Mouse (Mus musculus) hindbrain, postnatal 0 days (tissue): ENCODE measurements around the gene Rsu1. TPM values are rescaled to one million over a fixed set of nuclear protein-coding genes. Genes with fewer than 3 reads are reported as not detected.

Experiments used
- ATAC-seq: fragments of 200-750 bp; cut with Nextera tagmentation; 2 replicates; pipeline ENCODE4 v1.8.0; 2017; ENCODE audit warnings: mild to moderate bottlenecking, moderate TSS enrichment, moderate library complexity
- DNase-seq: peaks from one replicate; pipeline ENCODE4 v3.0.0-alpha.2; 2015; ENCODE audit warnings: low spot score
- H3K27ac ChIP-seq: fragments of 300-500 bp; sonication (generic); 2 replicates; pipeline ENCODE4 v1.5.1; 2014; ENCODE audit warnings: mild to moderate bottlenecking
- H3K27me3 ChIP-seq: fragments of 300-500 bp; sonication (generic); 2 replicates; pipeline ENCODE4 v1.6.1; 2014; ENCODE audit warnings: low read length, mixed read lengths; ENCODE audit not compliant: insufficient read depth
- H3K36me3 ChIP-seq: fragments of 300-500 bp; sonication (generic); 2 replicates; pipeline ENCODE4 v1.6.1; 2014; ENCODE audit warnings: low read length, mixed read lengths; ENCODE audit not compliant: insufficient read depth
- H3K4me1 ChIP-seq: fragments of 300-500 bp; sonication (generic); 2 replicates; pipeline ENCODE4 v1.6.1; 2014; ENCODE audit warnings: antibody characterized with exemption, low read length, mixed read lengths; ENCODE audit not compliant: insufficient read depth
- H3K4me2 ChIP-seq: fragments of 300-500 bp; sonication (generic); 2 replicates; pipeline ENCODE4 v1.6.1; 2014; ENCODE audit warnings: low read depth, mild to moderate bottlenecking, low read length, moderate library complexity, mixed read lengths
- H3K4me3 ChIP-seq: fragments of 300-500 bp; sonication (generic); 2 replicates; pipeline ENCODE4 v1.5.1; 2014; ENCODE audit warnings: low read length
- H3K9ac ChIP-seq: fragments of 300-500 bp; sonication (generic); replicated peaks from 2 replicates; pipeline ENCODE4 v1.6.1; 2014; ENCODE audit warnings: mild to moderate bottlenecking, low read length, moderate library complexity, mixed read lengths
- H3K9me3 ChIP-seq: fragments of 300-500 bp; sonication (generic); 2 replicates; pipeline ENCODE4 v1.6.1; 2016; ENCODE audit warnings: low read length, mixed read lengths
- CTCF ChIP-seq: IDR thresholded peaks from 2 replicates; pipeline ENCODE4 v1.5.1; 2016; ENCODE audit warnings: antibody characterized with exemption, control low read depth, low read depth
- WGBS: fragments of 180-500 bp; shearing (Covaris S2); extraction: QIAGEN DNeasy Blood & Tissue Kit; methylation state at CpG from one replicate; pipeline ENCODE4 v1.1.7; 2014; 5-methylcytosine and 5-hydroxymethylcytosine counted together
- polyA plus RNA-seq: library from polyadenylated mRNA; unstranded; fragments of >200 nt; fragmentation: Nextera tagmentation; extraction: Ambion mirVana; gene quantifications from 2 replicates; pipeline ENCODE4 v1.2.1, GENCODE M21; 2015
- total RNA-seq: library from RNA; depleted of rRNA; stranded (reverse); fragments of >200 nt; gene quantifications from 2 replicates; pipeline ENCODE4 v1.2.3, GENCODE M21; 2014

Gene Rsu1
- total and polyA plus RNA-seq, 2 experiments from 2014 or later: 95.7 to 98.6 TPM

GRCm38 (mm10) chr2:13206825-13207224, 64.4 kb downstream of the Rsu1 start:
- 90% methylated on average over 2 of the region's 2 CpGs for WGBS
- TF ChIP-seq CTCF: no peak
- H3K27me3 ChIP-seq: no peaks in the 10 kb centered on the region
- H3K4me3 ChIP-seq: no peak overlapping the region
- H3K9ac ChIP-seq: no peak overlapping the region
- no peaks in the 10 kb centered on the region for H3K4me1 ChIP-seq
- H3K27ac ChIP-seq: no peak overlapping the region
- H3K9me3 ChIP-seq: no peaks in the 10 kb centered on the region
- no peak for DNase-seq
- H3K4me2 ChIP-seq: no peak overlapping the region
- no peak for ATAC-seq
- H3K36me3 ChIP-seq: no peaks in the 10 kb centered on the region

GRCm38 (mm10) chr2:13206367-13206766, 64.8 kb downstream of the Rsu1 start:
- WGBS: 69% methylated on average over 8 of the region's 8 CpGs
- TF ChIP-seq CTCF: no peak

DNA sequence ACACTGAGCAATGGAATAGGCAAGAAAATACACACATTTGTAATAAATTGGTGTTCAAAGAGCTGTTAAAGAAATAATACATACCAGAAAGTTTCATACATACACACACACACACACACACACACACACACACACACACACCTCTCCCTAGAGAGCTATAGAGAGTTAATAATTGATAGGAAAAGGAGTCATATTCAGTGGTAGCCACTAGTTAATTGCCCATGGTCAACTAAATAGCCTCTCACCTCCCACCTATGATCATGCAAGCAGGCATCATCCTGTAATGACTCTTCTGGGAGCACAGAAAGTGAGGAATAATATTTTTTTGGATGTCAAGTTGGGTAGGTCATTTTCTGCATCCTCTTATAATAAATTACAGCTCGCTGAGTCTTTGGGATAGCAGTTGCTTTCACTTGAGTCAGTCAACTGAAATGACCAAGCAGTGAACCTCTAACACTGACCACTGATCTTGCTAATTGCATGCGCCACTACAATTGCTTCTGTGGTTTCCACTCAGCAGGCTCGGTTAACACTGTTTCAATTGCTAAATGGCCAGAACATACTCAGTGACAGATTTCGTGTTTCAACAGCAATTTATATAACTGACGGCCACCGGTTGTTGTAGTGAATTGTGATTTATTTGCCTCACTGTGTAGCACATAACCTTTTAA, 68.3 kb downstream of the Rsu1 start:
- Histone ChIP-seq H3K9ac (no peak overlapping the region), H3K4me1 (no peaks in the 10 kb centered on the region), H3K27ac (no peak overlapping the region), H3K36me3 (no peaks in the 10 kb centered on the region), H3K4me2 (no peak overlapping the region), H3K4me3 (no peak overlapping the region), H3K27me3 (no peaks in the 10 kb centered on the region), H3K9me3 (no peaks in the 10 kb centered on the region)
- ATAC-seq (no peak), DNase-seq (no peak)
- no peak for TF ChIP-seq CTCF
- WGBS: 44% methylated on average over 6 of the region's 6 CpGs

More at GRCm38 (mm10) chr2:13206367-13206766, 64.8 kb downstream of the Rsu1 start:
- no peak overlapping the region for H3K4me3 ChIP-seq
- H3K27me3 ChIP-seq: no peaks in the 10 kb centered on the region
- H3K27ac ChIP-seq: no peak overlapping the region
- no peaks in the 10 kb centered on the region for H3K9me3 ChIP-seq
- H3K4me2 ChIP-seq: no peak overlapping the region
- ATAC-seq (no peak), DNase-seq (no peak)
- no peaks in the 10 kb centered on the region for H3K4me1 ChIP-seq
- H3K9ac ChIP-seq: no peak overlapping the region
- no peaks in the 10 kb centered on the region for H3K36me3 ChIP-seq

DNA sequence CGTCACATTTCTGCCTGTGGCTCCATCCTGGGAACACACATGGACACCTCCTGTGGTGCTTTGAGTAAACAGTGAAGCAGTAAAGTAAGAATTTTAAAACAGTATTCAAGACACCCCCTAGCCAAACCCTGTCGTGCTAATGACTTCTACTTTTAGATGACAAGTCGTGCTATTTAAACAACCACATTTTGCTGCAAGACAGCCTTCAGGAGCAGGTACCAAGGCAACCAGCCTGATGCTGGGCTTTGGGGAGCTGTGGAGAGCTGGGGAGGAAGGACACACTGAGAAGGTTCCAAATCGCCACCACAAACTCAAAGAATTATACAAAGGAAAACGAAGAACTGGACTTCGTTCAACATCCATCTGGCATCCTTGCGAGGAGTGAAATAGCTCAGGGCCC, 71.5 kb downstream of the Rsu1 start:
- no peak overlapping the region for H3K9ac ChIP-seq
- H3K27ac ChIP-seq: no peak overlapping the region
- no peaks in the 10 kb centered on the region for H3K9me3 ChIP-seq
- 73% methylated on average over 7 of the region's 7 CpGs for WGBS
- H3K4me2 ChIP-seq: no peak overlapping the region
- no peak for ATAC-seq
- H3K36me3 ChIP-seq: no peaks in the 10 kb centered on the region
- no peak for TF ChIP-seq CTCF
- no peaks in the 10 kb centered on the region for H3K27me3 ChIP-seq
- no peak overlapping the region for H3K4me3 ChIP-seq
- no peaks in the 10 kb centered on the region for H3K4me1 ChIP-seq
- DNase-seq: no peak

GRCm38 (mm10) chr2:13199033-13199432, 72.2 kb downstream of the Rsu1 start:
- TF ChIP-seq CTCF: no peak
- WGBS: 64% methylated on average over 2 of the region's 2 CpGs
- ATAC-seq: no peak

DNA sequence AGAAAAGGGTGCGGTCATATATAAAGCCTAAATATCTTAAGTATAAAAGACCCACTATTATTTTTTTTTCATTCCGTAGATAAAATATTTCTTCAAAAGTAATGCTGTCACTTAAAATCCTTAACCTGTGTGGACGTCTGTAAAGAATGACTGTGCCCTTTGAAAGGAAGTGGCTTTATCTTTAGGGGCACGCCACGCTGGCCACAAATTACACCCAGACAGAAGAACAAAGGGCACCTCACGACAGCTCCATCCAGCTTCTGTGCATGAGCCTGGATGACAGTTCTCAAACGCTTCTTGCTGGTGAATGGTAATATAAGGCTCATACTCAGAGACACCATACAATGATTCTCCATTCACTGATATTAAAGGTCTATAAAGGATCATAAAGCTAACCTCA, 75.7 kb downstream of the Rsu1 start:
- H3K4me1 ChIP-seq: no peaks in the 10 kb centered on the region
- WGBS: 61% methylated on average over 7 of the region's 7 CpGs

More at GRCm38 (mm10) chr2:13199033-13199432, 72.2 kb downstream of the Rsu1 start:
- Histone ChIP-seq H3K27me3 (no peaks in the 10 kb centered on the region), H3K27ac (no peak overlapping the region), H3K4me1 (no peaks in the 10 kb centered on the region), H3K4me2 (no peak overlapping the region), H3K36me3 (no peaks in the 10 kb centered on the region), H3K9ac (no peak overlapping the region), H3K9me3 (no peaks in the 10 kb centered on the region), H3K4me3 (no peak overlapping the region)
- no peak for DNase-seq

DNA sequence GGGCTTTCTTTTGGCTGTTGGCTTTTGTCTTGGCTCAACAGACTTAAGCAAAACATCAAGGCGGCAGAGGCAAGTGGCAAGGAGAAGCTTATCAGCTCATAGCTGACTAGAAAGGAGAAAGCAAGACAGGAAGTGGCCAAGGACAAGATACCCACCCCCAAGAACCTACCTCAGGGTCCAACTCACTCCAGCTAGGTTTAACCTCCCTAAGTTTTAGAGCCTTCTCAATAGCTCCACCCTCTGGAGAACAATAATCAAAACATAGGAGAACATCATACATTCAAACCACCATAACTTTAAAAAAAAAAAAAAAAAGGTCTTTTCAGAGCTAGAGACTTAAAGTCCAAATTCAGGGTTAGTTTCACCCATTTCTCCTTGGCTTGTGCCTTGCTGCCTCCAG, 79.1 kb downstream of the Rsu1 start:
- Histone ChIP-seq H3K9me3 (no peaks in the 10 kb centered on the region), H3K4me3 (no peak overlapping the region), H3K27ac (no peak overlapping the region), H3K4me2 (no peak overlapping the region), H3K27me3 (no peaks in the 10 kb centered on the region), H3K36me3 (no peaks in the 10 kb centered on the region), H3K9ac (no peak overlapping the region), H3K4me1 (no peaks in the 10 kb centered on the region)
- WGBS: 92% methylated on average over 1 of the region's 1 CpGs
- ATAC-seq (no peak), DNase-seq (no peak)
- no peak for TF ChIP-seq CTCF

More for the DNA sequence above, 75.7 kb downstream of the Rsu1 start:
- H3K4me2 ChIP-seq: no peak overlapping the region
- DNase-seq: no peak
- ATAC-seq: no peak
- H3K9ac ChIP-seq: no peak overlapping the region
- H3K9me3 ChIP-seq: no peaks in the 10 kb centered on the region
- no peak for TF ChIP-seq CTCF
- H3K4me3 ChIP-seq: no peak overlapping the region
- no peaks in the 10 kb centered on the region for H3K27me3 ChIP-seq
- no peak overlapping the region for H3K27ac ChIP-seq
- H3K36me3 ChIP-seq: no peaks in the 10 kb centered on the region
